Mouse (Mus musculus): ENCODE data around the gene Kctd3. TPM values are rescaled to one million over a fixed set of nuclear protein-coding genes. Genes with fewer than 3 reads are reported as not detected.

Gene Kctd3
- polyA plus RNA-seq, 1 experiment from 2014 or later = 28.6 TPM

GRCm38 (mm10) chr1:188937246-188937780 lies 70.3 kb downstream of the Kctd3 start:
- H3K4me1 ChIP-seq = no peaks in the 10 kb centered on the region
- no peak overlapping the region for H3K4me3 ChIP-seq
- no peaks in the 10 kb centered on the region for H3K36me3 ChIP-seq
- H3K27ac ChIP-seq (replicated peaks) = no peak overlapping the region
- H3K27me3 ChIP-seq (ENCODE audit: low read depth, poor library complexity, severe bottlenecking) = no peaks in the 10 kb centered on the region
- no peaks in the 10 kb centered on the region for H3K9me3 ChIP-seq (replicated peaks)
- WGBS = 94% methylated on average over 14 of the region's 14 CpGs
- DNase-seq (ENCODE audit: low spot score) = no peak

Measured in midbrain, embryonic 10.5 days (tissue).